Mouse (Mus musculus) thymus, adult 2 months (tissue): ENCODE data around the gene Gm19684.
"Not testable (repeated sequence)": the region's sequence is repeated elsewhere in the genome, so short reads cannot be mapped to it uniquely, and the experiment has no call there.

Experiments
- CTCF ChIP-seq: fragments of 200-500 bp; IDR thresholded peaks from 2 replicates; pipeline ENCODE4 v1.5.1; 2012; ENCODE audit warnings: mild to moderate bottlenecking, control low read depth, low read length, moderate library complexity, borderline replicate concordance; ENCODE audit not compliant: control insufficient read depth, poor library complexity, insufficient read depth; ENCODE audit errors: extremely low read depth
- POLR2A ChIP-seq: fragments of 200-500 bp; IDR thresholded peaks from 2 replicates; pipeline ENCODE4 v1.6.1; 2012; ENCODE audit warnings: mild to moderate bottlenecking, low read length, control low read depth, moderate library complexity; ENCODE audit not compliant: control insufficient read depth, poor library complexity, insufficient read depth; ENCODE audit errors: extremely low read depth

GRCm38 (mm10) chr17:36099603-36100002, 21.9 kb upstream of the Gm19684 start:
- not testable (repeated sequence) for TF ChIP-seq CTCF, POLR2A
